Mouse (Mus musculus) C2C12 (cell line): Measurements from ENCODE around the gene Tarbp2.

Source experiments
- CTCF ChIP-seq: IDR thresholded peaks from one replicate; pipeline ENCODE4 v1.5.1; 2011; ENCODE audit not compliant: control insufficient read depth, insufficient read depth, insufficient read length
- MAX ChIP-seq: IDR thresholded peaks from one replicate; pipeline ENCODE4 v1.6.1; 2011; ENCODE audit warnings: mild to moderate bottlenecking, control low read depth
- MYOD1 ChIP-seq: IDR thresholded peaks from one replicate; pipeline ENCODE4 v1.6.1; 2011; ENCODE audit warnings: low read depth; ENCODE audit not compliant: control insufficient read depth, insufficient read length
- MYOG ChIP-seq: IDR thresholded peaks from one replicate; pipeline ENCODE4 v1.6.1; 2011; ENCODE audit not compliant: control insufficient read depth, insufficient read length; ENCODE audit errors: extremely low read depth
- USF1 ChIP-seq: IDR thresholded peaks from one replicate; pipeline ENCODE4 v1.6.1; 2011; ENCODE audit warnings: low read depth, mild to moderate bottlenecking, control low read depth, moderate library complexity

GRCm38 (mm10) chr15:102506864-102507263, 11.1 kb upstream of the Tarbp2 start:
- TF ChIP-seq CTCF = no peak
- no peak for TF ChIP-seq MYOD1
- no peak for TF ChIP-seq MYOG
- TF ChIP-seq USF1 = no peak
- no peak for TF ChIP-seq MAX
